Mouse (Mus musculus): Measurements from ENCODE around the gene Cd59a. TPM values are rescaled to one million over a fixed set of nuclear protein-coding genes. Genes with fewer than 3 reads are reported as not detected.
"Not testable (repeated sequence)": the region's sequence is repeated elsewhere in the genome, so short reads cannot be mapped to it uniquely, and the experiment has no call there.

Gene Cd59a
- total RNA-seq, 2 experiments from 2014 or later: 2.0 to 3.2 TPM

DNA sequence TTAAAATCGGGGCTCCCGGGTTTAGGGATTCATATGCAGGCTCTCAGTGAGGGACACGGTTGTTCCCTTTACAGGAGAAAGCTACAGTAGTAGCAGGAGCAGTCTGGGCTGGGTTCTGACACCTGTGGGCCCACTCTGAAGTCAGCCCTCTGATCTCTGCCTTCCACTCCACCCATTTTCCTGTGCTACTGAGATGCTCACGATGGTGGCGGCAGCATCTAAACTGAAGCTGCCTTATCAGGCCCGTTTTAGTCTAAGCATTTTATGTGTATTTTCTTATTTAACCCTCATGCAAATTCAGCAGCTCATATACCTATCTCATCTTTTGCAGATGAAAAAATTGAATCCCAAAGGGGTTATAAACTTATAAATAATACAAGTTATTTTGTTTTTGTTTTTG is 9.2 kb downstream of the Cd59a start:
- DNase-seq (ENCODE audit: low spot score in 2 of 2): no peak

- DNase-seq (ENCODE audit: low spot score in 2 of 2): not testable (repeated sequence)
Measured at GRCm38 (mm10) chr2:104109021-104109420, 13.4 kb downstream of the Cd59a start.

DNA sequence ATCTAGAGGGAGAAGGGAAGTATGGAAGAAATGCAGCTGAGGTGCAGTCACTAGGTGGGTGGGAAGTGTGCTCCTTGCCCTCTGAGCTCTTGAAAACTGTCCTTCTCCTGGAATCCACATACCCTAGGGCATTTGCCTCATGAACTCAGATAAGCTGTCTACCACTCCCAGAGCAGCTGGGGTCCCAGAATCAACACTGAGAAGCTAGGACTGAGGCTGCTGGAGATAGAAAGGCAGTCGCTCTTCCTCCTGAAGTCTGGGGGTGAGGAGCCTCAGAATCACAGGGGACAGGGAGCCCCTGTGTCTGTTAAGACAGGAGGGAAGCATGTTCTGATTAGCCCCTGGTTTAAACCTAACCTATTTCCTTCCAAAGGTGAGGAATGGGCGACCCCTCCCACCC is 13.9 kb downstream of the Cd59a start:
- DNase-seq (ENCODE audit: low spot score in 2 of 2): no peak

DNA sequence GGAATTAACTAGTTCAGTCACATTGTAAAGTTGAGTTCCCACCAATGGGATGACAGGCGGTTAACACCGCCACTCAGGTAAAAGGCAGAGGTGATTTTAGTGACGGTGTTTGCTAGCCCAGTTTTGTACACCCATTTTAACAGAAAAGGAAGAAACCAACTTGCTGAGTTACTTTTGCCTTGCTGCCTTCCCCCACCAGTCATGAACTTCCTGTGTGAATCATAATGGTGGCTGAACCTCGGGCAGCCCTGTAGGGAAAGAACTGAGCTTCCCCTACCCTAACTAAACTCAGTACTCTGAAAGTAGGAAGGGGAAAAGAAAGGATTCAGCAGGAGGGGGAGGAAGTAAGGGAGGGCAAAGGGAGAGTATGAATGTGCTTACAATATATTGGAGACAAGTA is 14.4 kb downstream of the Cd59a start:
- DNase-seq (ENCODE audit: low spot score in 2 of 2): no peak

DNA sequence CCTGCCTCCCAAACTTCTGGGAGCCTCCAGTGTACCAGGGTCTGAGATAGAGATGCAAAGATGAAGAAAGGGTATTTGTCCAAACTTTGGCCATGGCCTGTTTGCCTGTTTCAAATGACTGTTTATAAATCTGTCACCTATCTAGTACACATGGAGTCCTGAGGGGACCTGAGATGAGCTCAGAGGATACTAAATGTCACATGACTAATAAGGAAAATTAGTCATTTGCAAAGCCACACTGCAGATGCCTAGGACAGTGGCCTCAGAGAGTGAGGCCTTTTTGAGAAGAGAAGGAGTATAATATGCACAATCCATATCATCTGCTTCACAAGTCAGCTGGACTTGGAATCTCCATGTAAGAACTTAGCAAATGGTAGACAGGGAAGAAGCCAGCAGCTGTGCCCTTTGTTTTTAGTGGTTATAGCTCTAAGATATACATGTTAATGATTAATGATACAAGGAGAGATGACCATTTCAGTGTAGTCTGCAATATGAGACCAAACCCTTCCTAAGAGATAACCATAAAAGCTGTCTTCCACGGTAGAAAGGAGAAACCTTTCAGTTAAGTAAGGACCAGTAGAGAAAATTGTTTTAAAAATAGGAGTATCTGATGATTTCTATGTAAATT is 15.7 kb downstream of the Cd59a start:
- DNase-seq (ENCODE audit: low spot score in 2 of 2): not testable (repeated sequence)

GRCm38 (mm10) chr2:104113563-104113962 is 18.0 kb downstream of the Cd59a start:
- DNase-seq (ENCODE audit: low spot score in 2 of 2): not testable (repeated sequence)

DNA sequence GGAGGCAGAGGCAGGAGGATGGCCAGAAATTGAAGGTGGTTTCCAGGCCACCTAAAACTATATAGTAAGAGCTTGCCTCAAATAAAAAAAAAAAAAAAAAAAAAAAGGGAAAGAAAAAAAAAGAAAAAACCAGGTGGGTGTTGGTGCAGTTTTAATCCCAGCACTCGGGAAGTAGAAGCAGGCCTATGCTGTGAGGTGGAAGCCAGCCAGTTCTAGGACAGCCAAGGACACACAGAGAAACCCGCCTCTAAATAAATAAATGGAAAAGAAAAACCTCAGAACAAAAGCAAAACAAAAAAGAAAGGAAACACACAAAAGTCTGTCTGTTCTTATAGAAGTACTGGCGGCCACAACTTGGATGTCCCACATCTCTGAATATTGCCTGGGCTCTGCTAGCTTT is 19.3 kb downstream of the Cd59a start:
- DNase-seq (ENCODE audit: low spot score in 2 of 2): no peak

GRCm38 (mm10) chr2:104117173-104117572 is 21.6 kb downstream of the Cd59a start:
- not testable (repeated sequence) for DNase-seq (ENCODE audit: low spot score in 2 of 2)

DNA sequence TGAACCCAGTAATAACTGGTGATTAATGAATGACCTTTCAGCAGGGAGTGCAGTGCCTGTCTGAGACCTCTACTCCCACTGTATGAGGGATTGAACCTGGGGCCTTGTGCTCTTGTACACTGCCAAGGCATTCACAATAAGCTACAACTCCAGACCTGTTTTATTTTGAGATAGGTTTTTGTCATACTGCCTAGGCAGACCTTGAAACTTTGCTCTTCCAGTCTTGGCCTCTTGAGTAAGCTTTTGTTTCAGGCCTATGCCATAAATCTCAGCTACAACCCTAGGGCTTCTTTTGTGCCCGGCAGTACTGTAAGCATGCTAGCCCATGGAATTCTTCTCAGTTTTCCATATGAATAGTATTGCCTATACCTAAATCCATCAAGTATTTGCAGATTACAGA is 23.5 kb downstream of the Cd59a start:
- DNase-seq (ENCODE audit: low spot score in 2 of 2): no peak

- DNase-seq (ENCODE audit: low spot score in 2 of 2): no peak
Measured at GRCm38 (mm10) chr2:104120312-104120711, 24.7 kb downstream of the Cd59a start.

DNA sequence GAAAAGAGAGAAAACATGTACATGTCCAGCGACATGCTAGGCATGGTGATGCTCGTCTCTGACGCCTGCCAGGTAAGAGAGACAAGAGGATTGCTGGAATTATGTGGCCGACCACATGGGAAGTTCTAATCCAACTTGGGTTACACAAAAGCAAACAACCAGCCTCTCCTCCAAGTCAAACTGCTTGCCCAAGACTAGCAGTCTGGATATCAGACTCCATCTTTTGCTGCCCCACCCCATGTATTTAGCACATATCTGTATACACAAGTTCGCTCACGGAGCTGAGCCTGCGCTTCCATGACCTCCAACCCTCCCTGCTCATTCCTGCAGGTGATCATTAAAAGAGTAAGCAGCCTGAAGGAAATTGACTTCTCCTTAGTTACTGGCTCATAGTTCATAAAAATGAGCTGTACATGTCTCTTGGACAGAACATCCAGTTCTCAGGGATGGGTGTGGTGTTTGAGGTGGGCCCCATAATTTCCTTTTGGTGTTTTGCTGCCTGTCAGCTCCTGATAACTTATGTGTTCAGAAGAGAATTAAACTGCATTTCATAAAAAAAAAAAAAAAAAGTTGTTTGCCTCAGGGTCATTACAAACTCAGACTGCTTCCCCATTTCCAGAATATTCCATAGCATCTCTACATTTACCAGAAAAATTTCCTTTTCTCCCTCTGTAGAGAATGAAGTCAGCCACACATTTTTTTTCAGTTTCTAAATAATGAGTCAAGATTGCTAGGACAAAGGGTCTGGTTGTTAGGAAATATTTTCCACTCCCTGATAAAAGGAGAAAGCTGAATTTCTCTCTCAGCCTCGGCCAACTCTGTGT is 26.3 kb downstream of the Cd59a start:
- DNase-seq (ENCODE audit: low spot score in 2 of 2): no peak

GRCm38 (mm10) chr2:104122505-104123378 is 27.1 kb downstream of the Cd59a start, which contains the start of gene A930018P22Rik:
TSS of gene A930018P22Rik (plus strand) at chr2:104122769.
- DNase-seq (ENCODE audit: low spot score in 2 of 2): peak; percentile 79 to 87

DNA sequence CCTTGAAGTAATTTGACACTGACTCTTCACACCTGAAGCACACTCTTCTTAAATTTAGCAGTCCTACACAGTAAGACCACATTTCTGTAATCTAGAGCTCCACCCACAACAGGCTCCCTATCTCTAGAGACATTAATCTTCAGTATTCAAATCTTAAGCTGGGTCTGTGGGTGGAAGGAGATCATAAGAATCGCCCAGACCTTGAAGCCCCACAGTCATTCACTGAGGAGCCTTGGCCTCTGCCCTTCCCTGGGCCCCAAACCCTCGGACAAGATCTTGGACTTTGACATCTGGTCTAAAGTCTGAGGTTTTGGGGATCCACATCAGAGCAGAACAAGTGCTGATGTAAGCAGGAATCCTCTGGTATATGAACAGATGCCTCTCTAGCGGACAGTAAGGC is 27.9 kb downstream of the Cd59a start:
- DNase-seq (ENCODE audit: low spot score in 2 of 2): no peak

- no peak for DNase-seq (ENCODE audit: low spot score in 2 of 2)
Measured at GRCm38 (mm10) chr2:104124071-104124470, 28.5 kb downstream of the Cd59a start.

- no peak for DNase-seq (ENCODE audit: low spot score in 2 of 2)
Measured at GRCm38 (mm10) chr2:104128803-104129531, 33.4 kb downstream of the Cd59a start.

- peak in 1 of 2 experiments; percentile 10 for DNase-seq (ENCODE audit: low spot score in 2 of 2)
Measured at GRCm38 (mm10) chr2:104130165-104130564, 34.6 kb downstream of the Cd59a start.

DNA sequence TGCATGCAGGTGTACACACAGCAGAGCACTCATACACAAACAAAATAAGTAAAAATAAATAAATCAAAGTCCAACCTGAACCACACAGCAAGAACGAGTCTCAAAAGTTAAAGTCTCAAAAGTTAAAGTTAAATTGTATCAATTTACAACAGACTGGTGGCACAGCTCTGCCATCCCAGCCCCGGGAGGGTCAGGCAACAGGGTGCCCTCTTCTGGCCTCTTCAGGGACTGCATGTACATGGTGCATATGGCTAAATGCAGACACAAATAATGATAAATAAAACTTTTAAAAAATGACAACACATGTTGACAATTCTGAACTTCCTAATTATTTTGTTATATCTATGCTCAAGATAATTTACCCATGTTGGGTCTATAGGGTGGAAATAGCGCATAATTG is 35.4 kb downstream of the Cd59a start:
- peak; percentile 44 to 49 for DNase-seq (ENCODE audit: low spot score in 2 of 2)

GRCm38 (mm10) chr2:104132266-104132859 is 36.8 kb downstream of the Cd59a start:
- DNase-seq (ENCODE audit: low spot score in 2 of 2): no peak

- DNase-seq (ENCODE audit: low spot score in 2 of 2): no peak
Measured at GRCm38 (mm10) chr2:104133042-104133810, 37.6 kb downstream of the Cd59a start.

All from layer of hippocampus, postnatal 10 days (tissue).